Mouse (Mus musculus) limb, embryonic 14.5 days (tissue): ENCODE results near the gene Stra6l. TPM values are rescaled to one million over a fixed set of nuclear protein-coding genes. Genes with fewer than 3 reads are reported as not detected.

Experiments
- ATAC-seq: fragments of 200-750 bp; cut with Nextera tagmentation; 2 replicates; pipeline ENCODE4 v1.8.0; 2017; ENCODE audit warnings: low read depth, moderate number of reproducible peaks, moderate TSS enrichment; ENCODE audit not compliant: low FRiP score
- DNase-seq: peaks from one replicate; pipeline ENCODE4 v3.0.0-alpha.2; 2015; ENCODE audit warnings: low spot score
- H3K27ac ChIP-seq: fragments of 300-500 bp; sonication (generic); replicated peaks from 2 replicates; pipeline ENCODE4 v1.5.1; 2014; ENCODE audit warnings: low read depth, mild to moderate bottlenecking, low read length, moderate library complexity, mixed read lengths
- H3K27me3 ChIP-seq: fragments of 300-500 bp; sonication (generic); 2 replicates; pipeline ENCODE4 v1.6.1; 2014; ENCODE audit warnings: low read length, mixed read lengths; ENCODE audit not compliant: control insufficient read depth, insufficient read depth
- H3K36me3 ChIP-seq: fragments of 300-500 bp; sonication (generic); 2 replicates; pipeline ENCODE4 v1.6.1; 2014; ENCODE audit warnings: mild to moderate bottlenecking, low read length, moderate library complexity, mixed read lengths; ENCODE audit not compliant: control insufficient read depth, insufficient read depth
- H3K4me1 ChIP-seq: fragments of 300-500 bp; sonication (generic); 2 replicates; pipeline ENCODE4 v1.6.1; 2014; ENCODE audit warnings: antibody characterized with exemption, low read length, mixed read lengths; ENCODE audit not compliant: control insufficient read depth, insufficient read depth
- H3K4me2 ChIP-seq: fragments of 300-500 bp; sonication (generic); replicated peaks from 2 replicates; pipeline ENCODE4 v1.6.1; 2014; ENCODE audit warnings: low read depth, mild to moderate bottlenecking, low read length, moderate library complexity; ENCODE audit not compliant: severe bottlenecking
- H3K4me3 ChIP-seq: fragments of 300-500 bp; sonication (generic); replicated peaks from 2 replicates; pipeline ENCODE4 v1.5.1; 2014; ENCODE audit warnings: low read length
- H3K9ac ChIP-seq: fragments of 300-500 bp; sonication (generic); 2 replicates; pipeline ENCODE4 v1.6.1; 2014; ENCODE audit warnings: mild to moderate bottlenecking, low read depth, low read length, moderate library complexity; ENCODE audit not compliant: severe bottlenecking
- H3K9me3 ChIP-seq: fragments of 300-500 bp; sonication (generic); 2 replicates; pipeline ENCODE4 v1.6.1; 2016; ENCODE audit warnings: low read length; ENCODE audit not compliant: control insufficient read depth
- POLR2A ChIP-seq: fragments of 200-500 bp; IDR thresholded peaks from 2 replicates; pipeline ENCODE4 v1.8.0; 2012; ENCODE audit warnings: inconsistent platforms, mild to moderate bottlenecking, moderate library complexity, borderline replicate concordance; ENCODE audit not compliant: insufficient read depth, insufficient read length; ENCODE audit errors: extremely low read depth
- WGBS: fragments of 180-500 bp; shearing (Covaris S2); extraction: QIAGEN DNeasy Blood & Tissue Kit; methylation state at CpG from one replicate; pipeline ENCODE4 v1.1.7; 2014; 5-methylcytosine and 5-hydroxymethylcytosine counted together
- polyA plus RNA-seq, 2 experiments: library from polyadenylated mRNA; depleted of rRNA in 1 of 2; stranded (reverse) in 1 of 2; unstranded in 1 of 2; fragments of >200 nt; fragmentation: Nextera tagmentation in 1 of 2; extraction: Ambion mirVana in 1 of 2; gene quantifications; 2 replicates each; pipeline versions ENCODE4 v1.2.1 to v1.2.3; 2012 to 2014

The Stra6l gene
- polyA plus RNA-seq (2012; rRNA removed) = 2.1 and 2.5 TPM in 2 replicates
- 0.81 and 1.2 TPM in 2 replicates for polyA plus RNA-seq (2014; fragmentation: Nextera tagmentation; extraction: Ambion mirVana)

GRCm38 (mm10) chr4:45848109-45848824, at the start of gene Stra6l:
TSS of gene Stra6l (plus strand) at chr4:45848664.
- no peak for TF ChIP-seq POLR2A
- Histone ChIP-seq H3K9me3 (no peaks in the 10 kb centered on the region), H3K4me2 (peak within 1 kb of the TSS; percentile 32), H3K27me3 (0 out of 2 replicates have a peak, but pooled peaks cover 11% of the 10 kb centered on the region), H3K9ac (no peak within 1 kb of the TSS), H3K27ac (no peak within 1 kb of the TSS), H3K4me1 (peaks cover 14% of the 10 kb centered on the region), H3K36me3 (no peaks in the 10 kb centered on the region), H3K4me3 (0 out of 2 replicates have a peak within 1 kb of the TSS, but pooled peaks have one; percentile 2)
- DNase-seq (no peak), ATAC-seq (peak; percentile 62; the same call in 1 of the 2 replicates)
- WGBS = 13% methylated on average over 10 of the region's 10 CpGs

- H3K36me3 ChIP-seq = no peaks in the 10 kb centered on the region
- WGBS = under 1% methylated on average over 22 of the region's 26 CpGs
- ATAC-seq (peak; percentile 80), DNase-seq (peak; percentile 66)
- H3K4me1 ChIP-seq = peaks cover 6% of the 10 kb centered on the region; the same call in 1 of the 2 replicates
- peak within 1 kb of the TSS; percentile 76 for H3K4me2 ChIP-seq
- no peak for TF ChIP-seq POLR2A
- peak within 1 kb of the TSS; percentile 45 for H3K9ac ChIP-seq
- no peaks in the 10 kb centered on the region for H3K9me3 ChIP-seq
- H3K27me3 ChIP-seq = peaks cover 3% of the 10 kb centered on the region; the same call in 1 of the 2 replicates
- peak within 1 kb of the TSS; percentile 40 for H3K4me3 ChIP-seq
- H3K27ac ChIP-seq = no peak within 1 kb of the TSS
Observed at GRCm38 (mm10) chr4:45798964-45799363, 49.5 kb upstream of the Stra6l start, which contains the start of gene Aldh1b1. TSS of gene Aldh1b1 (plus strand) at chr4:45799022.

- DNase-seq = no peak
- H3K4me3 ChIP-seq = no peak overlapping the region
- H3K27ac ChIP-seq = no peak overlapping the region
- ATAC-seq = no peak
- H3K27me3 ChIP-seq = 0 out of 2 replicates have a peak, but pooled peaks cover 3% of the 10 kb centered on the region
- no peak overlapping the region for H3K4me2 ChIP-seq
- H3K36me3 ChIP-seq = no peaks in the 10 kb centered on the region
- H3K9ac ChIP-seq = no peak overlapping the region
- H3K9me3 ChIP-seq = no peaks in the 10 kb centered on the region
- peaks cover 6% of the 10 kb centered on the region; the same call in 1 of the 2 replicates for H3K4me1 ChIP-seq
- WGBS = 19% methylated on average over 3 of the region's 3 CpGs
- no peak for TF ChIP-seq POLR2A
Observed at GRCm38 (mm10) chr4:45799956-45800537, 48.4 kb upstream of the Stra6l start.

- ATAC-seq = no peak
- no peak for TF ChIP-seq POLR2A
Observed at GRCm38 (mm10) chr4:45802900-45803299, 45.6 kb upstream of the Stra6l start.

GRCm38 (mm10) chr4:45808034-45808433, 40.4 kb upstream of the Stra6l start:
- ATAC-seq = no peak
- Histone ChIP-seq H3K4me1 (no peaks in the 10 kb centered on the region), H3K36me3 (no peaks in the 10 kb centered on the region), H3K27ac (no peak overlapping the region), H3K9me3 (no peaks in the 10 kb centered on the region), H3K9ac (no peak overlapping the region), H3K4me2 (no peak overlapping the region), H3K27me3 (no peaks in the 10 kb centered on the region), H3K4me3 (no peak overlapping the region)
- DNase-seq = no peak
- TF ChIP-seq POLR2A = no peak
- 30% methylated on average over 7 of the region's 7 CpGs for WGBS

More at GRCm38 (mm10) chr4:45802900-45803299, 45.6 kb upstream of the Stra6l start:
- no peaks in the 10 kb centered on the region for H3K9me3 ChIP-seq
- DNase-seq = no peak
- H3K27ac ChIP-seq = no peak overlapping the region
- H3K4me2 ChIP-seq = no peak overlapping the region
- H3K9ac ChIP-seq = no peak overlapping the region
- WGBS = 96% methylated on average over 14 of the region's 14 CpGs
- no peaks in the 10 kb centered on the region for H3K36me3 ChIP-seq
- 0 out of 2 replicates have a peak, but pooled peaks cover 3% of the 10 kb centered on the region for H3K27me3 ChIP-seq
- H3K4me1 ChIP-seq = no peaks in the 10 kb centered on the region
- H3K4me3 ChIP-seq = no peak overlapping the region
